Mouse (Mus musculus): ENCODE measurements around the gene Susd3. TPM values are rescaled to one million over a fixed set of nuclear protein-coding genes. Genes with fewer than 3 reads are reported as not detected.

Susd3 gene
- polyA plus RNA-seq, 1 experiment from 2014 or later = 2.2 TPM

DNA sequence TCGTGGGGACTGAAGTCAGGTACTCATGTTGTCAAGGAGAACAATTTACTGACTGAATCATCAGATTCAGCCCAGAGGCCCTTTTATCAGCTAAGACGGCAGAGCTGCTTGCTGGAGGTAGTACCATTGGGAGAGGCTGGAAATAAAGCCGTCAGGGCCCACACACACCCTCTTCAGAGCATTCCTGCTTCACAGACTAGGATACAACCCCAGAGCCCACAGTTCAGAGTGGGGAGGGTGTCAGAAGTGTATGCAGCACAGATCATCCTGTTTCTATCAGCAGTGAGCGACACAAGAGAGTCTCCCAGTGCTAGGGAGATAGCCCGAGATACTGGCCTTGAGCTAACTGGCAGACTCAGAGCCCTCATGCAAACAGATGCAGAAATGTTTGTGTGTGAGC lies 65.3 kb downstream of the Susd3 start:
- no peak for DNase-seq (ENCODE audit: low spot score)
- Histone ChIP-seq H3K4me3 (ENCODE audit: low read depth, low read length) (no peak overlapping the region), H3K4me2 (ENCODE audit: low read depth, low read length) (no peak overlapping the region), H3K9ac (ENCODE audit: low read depth, low read length) (peak overlapping the region; percentile 2; the same call in 1 of the 2 replicates), H3K27ac (replicated peaks; ENCODE audit: low read depth, low read length) (no peak overlapping the region; the same call in 1 of the 2 replicates), H3K9me3 (ENCODE audit: control insufficient read depth, low read length) (no peaks in the 10 kb centered on the region), H3K4me1 (ENCODE audit: control insufficient read depth, insufficient read depth, low read length) (peaks cover 19% of the 10 kb centered on the region), H3K36me3 (ENCODE audit: control insufficient read depth, insufficient read depth, low read length) (no peaks in the 10 kb centered on the region), H3K27me3 (replicated peaks; ENCODE audit: control insufficient read depth, insufficient read depth, low read length) (no peaks in the 10 kb centered on the region)
- no peak for ATAC-seq (ENCODE audit: low read depth)
- WGBS = 53% methylated on average over 5 of the region's 5 CpGs

DNA sequence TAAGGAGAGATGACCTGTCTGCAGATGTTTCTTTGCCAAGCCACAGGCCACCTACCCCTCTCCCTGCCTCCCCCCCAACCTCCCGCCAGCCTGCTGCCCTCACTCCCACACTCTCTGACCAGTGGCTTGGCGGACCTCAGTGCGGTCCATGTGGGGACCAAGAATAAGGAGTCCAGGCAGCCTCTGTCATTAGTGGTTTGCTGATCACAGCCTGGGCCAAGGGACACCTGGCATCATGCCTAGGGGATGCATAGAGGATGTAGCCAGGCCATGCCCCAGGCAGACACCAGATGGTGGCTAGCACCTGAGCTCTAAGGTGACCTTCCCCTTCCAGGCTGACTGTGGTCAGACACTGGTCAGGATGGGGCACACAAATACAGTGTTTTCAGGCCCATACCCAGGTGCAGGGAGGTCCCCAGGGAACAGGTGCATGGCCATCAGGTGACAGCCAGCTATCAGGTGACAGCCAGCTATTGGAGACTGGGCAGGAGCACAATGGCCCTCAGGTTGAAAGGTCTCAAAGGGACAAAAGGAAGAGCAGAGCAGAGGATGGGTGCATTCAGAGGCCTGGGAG lies 67.0 kb downstream of the Susd3 start:
- no peak for DNase-seq (ENCODE audit: low spot score)
- Histone ChIP-seq H3K4me3 (ENCODE audit: low read depth, low read length) (no peak overlapping the region), H3K36me3 (ENCODE audit: control insufficient read depth, insufficient read depth, low read length) (no peaks in the 10 kb centered on the region), H3K27me3 (replicated peaks; ENCODE audit: control insufficient read depth, insufficient read depth, low read length) (no peaks in the 10 kb centered on the region), H3K4me1 (ENCODE audit: control insufficient read depth, insufficient read depth, low read length) (peaks cover 10% of the 10 kb centered on the region; the same call in 1 of the 2 replicates), H3K27ac (replicated peaks; ENCODE audit: low read depth, low read length) (no peak overlapping the region), H3K4me2 (ENCODE audit: low read depth, low read length) (no peak overlapping the region), H3K9me3 (ENCODE audit: control insufficient read depth, low read length) (no peaks in the 10 kb centered on the region), H3K9ac (ENCODE audit: low read depth, low read length) (no peak overlapping the region)
- 93% methylated on average over 3 of the region's 3 CpGs for WGBS
- no peak for ATAC-seq (ENCODE audit: low read depth)

DNA sequence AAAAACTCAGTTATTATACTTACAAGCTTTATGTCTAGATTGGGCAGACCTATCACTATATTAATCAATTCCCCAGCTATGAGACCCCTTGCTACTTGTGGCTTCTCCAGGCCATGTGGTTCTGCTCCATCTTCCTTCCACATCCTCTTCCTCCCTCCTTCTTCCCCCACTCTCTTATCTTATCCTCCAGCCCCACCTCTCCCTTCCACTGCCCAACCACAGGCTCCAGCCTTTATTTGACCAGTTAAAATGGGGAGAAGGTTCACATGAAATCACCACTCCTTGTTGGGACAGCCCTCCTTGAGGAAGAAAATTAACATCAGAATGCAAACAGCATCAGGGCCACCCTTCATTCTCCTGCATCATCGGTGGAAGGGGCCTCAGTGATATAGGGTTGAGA lies 67.8 kb downstream of the Susd3 start:
- DNase-seq (ENCODE audit: low spot score) = no peak
- Histone ChIP-seq H3K9me3 (ENCODE audit: control insufficient read depth, low read length) (no peaks in the 10 kb centered on the region), H3K4me3 (ENCODE audit: low read depth, low read length) (no peak overlapping the region), H3K27ac (replicated peaks; ENCODE audit: low read depth, low read length) (no peak overlapping the region), H3K4me2 (ENCODE audit: low read depth, low read length) (no peak overlapping the region), H3K27me3 (replicated peaks; ENCODE audit: control insufficient read depth, insufficient read depth, low read length) (no peaks in the 10 kb centered on the region), H3K9ac (ENCODE audit: low read depth, low read length) (no peak overlapping the region), H3K4me1 (ENCODE audit: control insufficient read depth, insufficient read depth, low read length) (peaks cover 10% of the 10 kb centered on the region; the same call in 1 of the 2 replicates), H3K36me3 (ENCODE audit: control insufficient read depth, insufficient read depth, low read length) (no peaks in the 10 kb centered on the region)
- WGBS = 78% methylated on average over 1 of the region's 1 CpGs
- no peak for ATAC-seq (ENCODE audit: low read depth)

Other genes with a start within 250 kb of the Susd3 start
- 3.1 and 3.3 TPM in 2 replicates for gene Wnk2, start 100.7 kb downstream of the Susd3 start, polyA plus RNA-seq (2014; fragmentation: Nextera tagmentation; extraction: Ambion mirVana)
- gene Ninj1, start 61.2 kb downstream of the Susd3 start, polyA plus RNA-seq (2014; fragmentation: Nextera tagmentation; extraction: Ambion mirVana) = 62.4 and 65.0 TPM in 2 replicates
- 65.1 and 68.7 TPM in 2 replicates for gene Card19, start 32.7 kb downstream of the Susd3 start, polyA plus RNA-seq (2014; fragmentation: Nextera tagmentation; extraction: Ambion mirVana)
- 0.51 and 0.58 TPM in 2 replicates for gene Fgd3, start 71.6 kb upstream of the Susd3 start, polyA plus RNA-seq (2014; fragmentation: Nextera tagmentation; extraction: Ambion mirVana)
- gene Bicd2, start 92.9 kb upstream of the Susd3 start, polyA plus RNA-seq (2014; fragmentation: Nextera tagmentation; extraction: Ambion mirVana) = 35.9 and 37.1 TPM in 2 replicates
- 13.8 and 14.5 TPM in 2 replicates for gene Ippk, start 172.5 kb upstream of the Susd3 start, polyA plus RNA-seq (2014; fragmentation: Nextera tagmentation; extraction: Ambion mirVana)
- 0.81 and 0.97 TPM in 2 replicates for gene Tes3-ps, start 244.6 kb upstream of the Susd3 start, polyA plus RNA-seq (2014; fragmentation: Nextera tagmentation; extraction: Ambion mirVana)